Mouse (Mus musculus): ENCODE results near the gene Ephb1.

The Ephb1 gene

GRCm38 (mm10) chr9:102303882-102304281 is 50.6 kb downstream of the Ephb1 start:
- no peak for DNase-seq

GRCm38 (mm10) chr9:102300985-102301384 is 53.5 kb downstream of the Ephb1 start:
- no peak for DNase-seq

GRCm38 (mm10) chr9:102298741-102299140 is 55.8 kb downstream of the Ephb1 start:
- no peak for DNase-seq

- no peak for DNase-seq
Observed at GRCm38 (mm10) chr9:102297986-102298385, 56.5 kb downstream of the Ephb1 start.

GRCm38 (mm10) chr9:102297176-102297575 is 57.3 kb downstream of the Ephb1 start:
- DNase-seq = no peak

GRCm38 (mm10) chr9:102293605-102294004 is 60.9 kb downstream of the Ephb1 start:
- no peak for DNase-seq

GRCm38 (mm10) chr9:102291230-102291629 is 63.3 kb downstream of the Ephb1 start:
- no peak for DNase-seq

- no peak for DNase-seq
Observed at GRCm38 (mm10) chr9:102288356-102288755, 66.1 kb downstream of the Ephb1 start.

GRCm38 (mm10) chr9:102275931-102276330 is 78.6 kb downstream of the Ephb1 start:
- no peak for DNase-seq

- DNase-seq = no peak
Observed at GRCm38 (mm10) chr9:102274016-102274415, 80.5 kb downstream of the Ephb1 start.

- no peak for DNase-seq
Observed at GRCm38 (mm10) chr9:102273469-102273808, 81.1 kb downstream of the Ephb1 start.

- no peak for DNase-seq
Observed at GRCm38 (mm10) chr9:102272731-102273468, 81.6 kb downstream of the Ephb1 start.

GRCm38 (mm10) chr9:102270496-102270895 is 84.0 kb downstream of the Ephb1 start:
- no peak for DNase-seq

GRCm38 (mm10) chr9:102267311-102268027 is 87.0 kb downstream of the Ephb1 start:
- no peak for DNase-seq

- no peak for DNase-seq
Observed at GRCm38 (mm10) chr9:102263760-102264159, 90.7 kb downstream of the Ephb1 start.

- DNase-seq = no peak
Observed at GRCm38 (mm10) chr9:102262100-102262501, 92.4 kb downstream of the Ephb1 start.

- DNase-seq = no peak
Observed at GRCm38 (mm10) chr9:102261511-102261910, 93.0 kb downstream of the Ephb1 start.

GRCm38 (mm10) chr9:102256407-102256806 is 98.1 kb downstream of the Ephb1 start:
- DNase-seq = no peak

- DNase-seq = no peak
Observed at GRCm38 (mm10) chr9:102255803-102256202, 98.7 kb downstream of the Ephb1 start.

GRCm38 (mm10) chr9:102249124-102249816 is 105.2 kb downstream of the Ephb1 start:
- no peak for DNase-seq

GRCm38 (mm10) chr9:102245551-102245950 is 108.9 kb downstream of the Ephb1 start:
- DNase-seq = no peak

GRCm38 (mm10) chr9:102243296-102243695 is 111.2 kb downstream of the Ephb1 start:
- DNase-seq = no peak

- no peak for DNase-seq
Observed at GRCm38 (mm10) chr9:102241546-102241945, 112.9 kb downstream of the Ephb1 start.

GRCm38 (mm10) chr9:102240215-102240614 is 114.3 kb downstream of the Ephb1 start:
- DNase-seq = no peak

Data from thymus, postnatal 36 days (tissue).